Comparison of ENCODE assay signal across 10 mouse cellular contexts in the genomic region with DNA sequence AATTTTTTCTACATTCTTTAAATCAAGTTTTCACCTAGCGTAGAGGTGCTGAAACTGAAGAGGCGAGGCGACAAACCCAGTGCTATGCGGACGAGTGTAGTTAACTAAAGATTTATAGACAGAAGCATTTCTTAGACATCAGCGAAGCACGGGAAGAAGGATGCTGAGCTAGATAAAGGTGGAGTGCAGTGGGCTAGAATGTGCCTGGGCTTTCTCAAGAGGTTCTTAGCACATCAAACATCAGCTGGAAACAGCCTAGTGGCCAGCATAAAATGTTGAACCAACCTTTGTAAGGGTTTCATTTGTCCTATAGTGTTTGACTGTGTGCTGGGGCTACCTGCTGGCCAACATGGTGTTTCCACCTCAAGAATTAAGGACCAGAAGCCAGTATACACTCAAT. TPM values are rescaled to one million over a fixed set of nuclear protein-coding genes. Genes with fewer than 3 reads are reported as not detected.
A peak's percentile ranks its signal among the peaks of the same experiment; 100 is the strongest.
DNase-seq lines count a peak whose midpoint lies in the region; ATAC-seq and TF ChIP-seq lines count a peak whose summit lies in the region.
"Had no signal": no experiment of that assay in that cellular context is flagged by ENCODE, and none has a peak within 500 bp of the region (broad histone marks: within the 10 kb centered on the region; RNA-seq: fewer than 3 reads in every experiment).

A gene (plus strand): TSS at position 301 of the 400 bp plus-strand sequence.

- H3K9me3 ChIP-seq in heart, embryonic 16.5 days (replicated peaks; ENCODE audit: control insufficient read depth, low read length), result no peaks in the 10 kb centered on the region
- no peaks in the 10 kb centered on the region for H3K9me3 ChIP-seq in forebrain, embryonic 10.5 days
- no peaks in the 10 kb centered on the region for H3K9me3 ChIP-seq in limb, embryonic 10.5 days (replicated peaks)

- TF ChIP-seq CTCF in C2C12 (IDR thresholded peaks at IDR 0.05; ENCODE audit: control insufficient read depth, insufficient read depth, insufficient read length), result no peak

- H3K4me3 ChIP-seq in heart, embryonic 16.5 days (ENCODE audit: low read length), result peak within 1 kb of the TSS; percentile 67; the same call in 1 of the 2 replicates
- H3K4me3 ChIP-seq in C2C12 (ENCODE audit: insufficient read depth, poor library complexity, severe bottlenecking), result peak within 1 kb of the TSS; percentile 42
- H3K4me3 ChIP-seq in forebrain, embryonic 10.5 days, result peak within 1 kb of the TSS; percentile 80
- H3K4me3 ChIP-seq in limb, embryonic 10.5 days, result peak within 1 kb of the TSS; percentile 71

- 0 out of 2 replicates have a peak, but pooled peaks cover 2% of the 10 kb centered on the region for H3K4me1 ChIP-seq in heart, embryonic 16.5 days (ENCODE audit: control insufficient read depth, insufficient read depth, low read length)
- H3K4me1 ChIP-seq in forebrain, embryonic 10.5 days, result peaks cover 23% of the 10 kb centered on the region
- peaks cover 15% of the 10 kb centered on the region for H3K4me1 ChIP-seq in limb, embryonic 10.5 days

- no peak within 1 kb of the TSS for H3K9ac ChIP-seq in heart, embryonic 16.5 days (ENCODE audit: low read length)

- ATAC-seq in heart, embryonic 16.5 days (replicated peaks; ENCODE audit: extremely low read depth, insufficient read depth, low FRiP score), result no peak
- ATAC-seq in erythroid progenitor cell, adult 5-6 weeks (replicated peaks; ENCODE audit: low FRiP score, poor library complexity, severe bottlenecking), result no peak

- H3K79me3 ChIP-seq in C2C12 (ENCODE audit: low read depth), result no peaks in the 10 kb centered on the region

- no peaks in the 10 kb centered on the region for H3K27me3 ChIP-seq in heart, embryonic 16.5 days (ENCODE audit: control insufficient read depth, insufficient read depth, low read length)
- H3K27me3 ChIP-seq in C2C12 (ENCODE audit: control insufficient read depth, insufficient read depth, insufficient read length), result no peaks in the 10 kb centered on the region
- H3K27me3 ChIP-seq in forebrain, embryonic 10.5 days (ENCODE audit: poor library complexity, severe bottlenecking), result no peaks in the 10 kb centered on the region
- H3K27me3 ChIP-seq in limb, embryonic 10.5 days (ENCODE audit: low read depth, poor library complexity, severe bottlenecking), result no peaks in the 10 kb centered on the region

- H3K27ac ChIP-seq in heart, embryonic 16.5 days (ENCODE audit: low read length), result no peak within 1 kb of the TSS
- H3K27ac ChIP-seq in forebrain, embryonic 10.5 days, result peak within 1 kb of the TSS; percentile 97
- peak within 1 kb of the TSS; percentile 98 for H3K27ac ChIP-seq in limb, embryonic 10.5 days

- peaks cover 9% of the 10 kb centered on the region for H3K79me2 ChIP-seq in C2C12 (ENCODE audit: control insufficient read depth, insufficient read depth)

- DNase-seq in heart, postnatal 25 days (ENCODE audit: low spot score), result no peak
- DNase-seq in forebrain, embryonic 10.5 days (ENCODE audit: extremely low spot score, low spot score), result no peak
- no peak for DNase-seq in limb, embryonic 10.5 days (ENCODE audit: low spot score)
- no peak for DNase-seq in adrenal gland, postnatal 36 days
- no peak for DNase-seq in thymus, adult 18-20 months
- DNase-seq: cerebellum, postnatal 25 days; kidney, adult 9 months had no signal

- 86% methylated on average over 7 of the region's 7 CpGs for WGBS in heart, embryonic 16.5 days
- 94% methylated on average over 7 of the region's 7 CpGs for WGBS in forebrain, embryonic 10.5 days
- 90% methylated on average over 7 of the region's 7 CpGs for WGBS in limb, embryonic 10.5 days

- H3K4me2 ChIP-seq in heart, embryonic 16.5 days (ENCODE audit: low read depth, low read length), result peak within 1 kb of the TSS; percentile 97

- H3K36me3 ChIP-seq in heart, embryonic 16.5 days (ENCODE audit: control insufficient read depth, insufficient read depth), result no peaks in the 10 kb centered on the region
- H3K36me3 ChIP-seq in C2C12 (ENCODE audit: control insufficient read depth, insufficient read depth), result peaks cover 5% of the 10 kb centered on the region
- H3K36me3 ChIP-seq in forebrain, embryonic 10.5 days (replicated peaks), result peaks cover 16% of the 10 kb centered on the region
- peaks cover 17% of the 10 kb centered on the region for H3K36me3 ChIP-seq in limb, embryonic 10.5 days

- no peak within 1 kb of the TSS for H3ac ChIP-seq in C2C12 (ENCODE audit: control insufficient read depth, insufficient read length, low read depth)

- intact Hi-C loops in heart, postnatal 25 days (cut with DNase I), result loop anchor here (5.0 kb wide), 1 partner anchor 46 kb away; a partner anchor contains a TSS

TF ChIP-seq in C2C12, 6 proteins besides CTCF, POLR2A, EP300 and RAD21:
- TF ChIP-seq MAX (IDR thresholded peaks at IDR 0.05), result no peak

RNA-seq across cellular contexts. Expression of the gene that starts here (rescaled TPM):
- 30.3 and 31.9 TPM in 2 replicates for polyA plus RNA-seq in heart, embryonic 16.5 days (2015; fragmentation: Nextera tagmentation; extraction: Ambion mirVana)
- total RNA-seq in heart, postnatal 25 days (2021), result 1 to 10 TPM; 1.6 to 2.9 TPM
- polyA plus RNA-seq in C2C12 (2012; fragmentation: generic; extraction: Trizol), result 11.6 TPM
- polyA plus RNA-seq in forebrain, embryonic 10.5 days (2016; fragmentation: Nextera tagmentation; extraction: Ambion mirVana), result 78.5 and 81.0 TPM in 2 replicates
- 69.9 and 92.6 TPM in 2 replicates for polyA plus RNA-seq in limb, embryonic 10.5 days (2016; fragmentation: Nextera tagmentation; extraction: Ambion mirVana)
- total RNA-seq in adrenal gland, postnatal 36 days (2021), result 1 to 10 TPM; 1.5 to 3.3 TPM
- not detected in 2 replicates for total RNA-seq in erythroid progenitor cell, adult 5-6 weeks (2015; ENCODE audit: low replicate concordance)
- total RNA-seq in erythroid progenitor cell, adult 5-6 weeks (2017; ENCODE audit: low replicate concordance), result not detected in 2 replicates
